Mouse (Mus musculus): ENCODE measurements at regions not wholly inside any gene's neighbourhood (a gene's known extent, or its start where the extent isn't known, plus 50 kb on each side); places are given as distances from the start of the nearest gene placed in this dataset.
A peak's percentile ranks its signal among the peaks of the same experiment; 100 is the strongest.

GRCm38 (mm10) chr16:18683556-18683955 lies 53.8 kb upstream of the Sept5 start:
- WGBS = 54% methylated on average over 6 of the region's 6 CpGs
- peaks cover 37% of the 10 kb centered on the region for H3K4me1 ChIP-seq
- DNase-seq (ENCODE audit: low spot score) = no peak
- no peak overlapping the region for H3K4me3 ChIP-seq
- H3K36me3 ChIP-seq = no peaks in the 10 kb centered on the region
- peak overlapping the region; percentile 23; the same call in 1 of the 2 replicates for H3K27ac ChIP-seq (replicated peaks)
- H3K9me3 ChIP-seq (replicated peaks) = no peaks in the 10 kb centered on the region
- no peaks in the 10 kb centered on the region for H3K27me3 ChIP-seq (ENCODE audit: low read depth, poor library complexity, severe bottlenecking)

- Histone ChIP-seq H3K27ac (replicated peaks) (peak overlapping the region; percentile 84), H3K27me3 (ENCODE audit: low read depth, poor library complexity, severe bottlenecking) (no peaks in the 10 kb centered on the region), H3K36me3 (no peaks in the 10 kb centered on the region), H3K9me3 (replicated peaks) (no peaks in the 10 kb centered on the region), H3K4me1 (peaks cover 37% of the 10 kb centered on the region), H3K4me3 (peak overlapping the region; percentile 28)
- WGBS = 5% methylated on average over 6 of the region's 6 CpGs
- DNase-seq (ENCODE audit: low spot score) = peak; percentile 61
These were observed 56.4 kb upstream of the Sept5 start for GRCm38 (mm10) chr16:18686044-18686761.

GRCm38 (mm10) chr16:18686916-18687315 lies 57.2 kb upstream of the Sept5 start:
- peak; percentile 93 for DNase-seq (ENCODE audit: low spot score)
- peaks cover 37% of the 10 kb centered on the region for H3K4me1 ChIP-seq
- no peaks in the 10 kb centered on the region for H3K9me3 ChIP-seq (replicated peaks)
- no peaks in the 10 kb centered on the region for H3K27me3 ChIP-seq (ENCODE audit: low read depth, poor library complexity, severe bottlenecking)
- WGBS = 0% methylated on average over 17 of the region's 17 CpGs
- H3K36me3 ChIP-seq = no peaks in the 10 kb centered on the region
- peak overlapping the region; percentile 84 for H3K27ac ChIP-seq (replicated peaks)
- H3K4me3 ChIP-seq = peak overlapping the region; percentile 41

- 5% methylated on average over 8 of the region's 8 CpGs for WGBS
- Histone ChIP-seq H3K9me3 (replicated peaks) (no peaks in the 10 kb centered on the region), H3K27ac (replicated peaks) (peak overlapping the region; percentile 84), H3K36me3 (no peaks in the 10 kb centered on the region), H3K27me3 (ENCODE audit: low read depth, poor library complexity, severe bottlenecking) (no peaks in the 10 kb centered on the region), H3K4me1 (peaks cover 37% of the 10 kb centered on the region), H3K4me3 (peak overlapping the region; percentile 41)
- peak; percentile 80 for DNase-seq (ENCODE audit: low spot score)
These were observed 57.6 kb upstream of the Sept5 start for GRCm38 (mm10) chr16:18687367-18687766.

GRCm38 (mm10) chr16:18695596-18695995 lies 65.8 kb upstream of the Sept5 start:
- Histone ChIP-seq H3K4me1 (peaks cover 5% of the 10 kb centered on the region), H3K9me3 (replicated peaks) (no peaks in the 10 kb centered on the region), H3K27ac (replicated peaks) (no peak overlapping the region), H3K4me3 (no peak overlapping the region), H3K36me3 (no peaks in the 10 kb centered on the region), H3K27me3 (ENCODE audit: low read depth, poor library complexity, severe bottlenecking) (0 out of 2 replicates have a peak, but pooled peaks cover 3% of the 10 kb centered on the region)
- 77% methylated on average over 5 of the region's 5 CpGs for WGBS
- no peak for DNase-seq (ENCODE audit: low spot score)

GRCm38 (mm10) chr16:18696074-18696819 lies 66.5 kb upstream of the Sept5 start:
- H3K36me3 ChIP-seq = no peaks in the 10 kb centered on the region
- WGBS = 12% methylated on average over 20 of the region's 20 CpGs
- H3K4me3 ChIP-seq = 0 out of 2 replicates have a peak overlapping the region, but pooled peaks have one; percentile 1
- H3K4me1 ChIP-seq = peaks cover 5% of the 10 kb centered on the region
- H3K9me3 ChIP-seq (replicated peaks) = no peaks in the 10 kb centered on the region
- H3K27ac ChIP-seq (replicated peaks) = no peak overlapping the region
- H3K27me3 ChIP-seq (ENCODE audit: low read depth, poor library complexity, severe bottlenecking) = 0 out of 2 replicates have a peak, but pooled peaks cover 3% of the 10 kb centered on the region
- DNase-seq (ENCODE audit: low spot score) = peak; percentile 89

GRCm38 (mm10) chr16:18696820-18697168 lies 67.0 kb upstream of the Sept5 start:
- 0 out of 2 replicates have a peak, but pooled peaks cover 3% of the 10 kb centered on the region for H3K27me3 ChIP-seq (ENCODE audit: low read depth, poor library complexity, severe bottlenecking)
- whole genome bisulfite sequencing = 67% methylated on average over 5 of the region's 5 CpGs
- no peak overlapping the region for H3K4me3 ChIP-seq
- H3K9me3 ChIP-seq (replicated peaks) = no peaks in the 10 kb centered on the region
- no peaks in the 10 kb centered on the region for H3K36me3 ChIP-seq
- DNase-seq (ENCODE audit: low spot score) = no peak
- H3K27ac ChIP-seq (replicated peaks) = no peak overlapping the region
- peaks cover 5% of the 10 kb centered on the region for H3K4me1 ChIP-seq

GRCm38 (mm10) chr16:18704126-18704525 lies 72.5 kb upstream of the Cldn5 start:
- no peak overlapping the region for H3K27ac ChIP-seq (replicated peaks)
- 77% methylated on average over 9 of the region's 9 CpGs for WGBS
- peaks cover 14% of the 10 kb centered on the region for H3K4me1 ChIP-seq
- no peaks in the 10 kb centered on the region for H3K36me3 ChIP-seq
- DNase-seq (ENCODE audit: low spot score) = no peak
- no peaks in the 10 kb centered on the region for H3K9me3 ChIP-seq (replicated peaks)
- no peak overlapping the region for H3K4me3 ChIP-seq
- 0 out of 2 replicates have a peak, but pooled peaks cover 5% of the 10 kb centered on the region for H3K27me3 ChIP-seq (ENCODE audit: low read depth, poor library complexity, severe bottlenecking)

GRCm38 (mm10) chr16:18705028-18705648 lies 71.5 kb upstream of the Cldn5 start:
- Histone ChIP-seq H3K36me3 (no peaks in the 10 kb centered on the region), H3K4me1 (peaks cover 14% of the 10 kb centered on the region), H3K27ac (replicated peaks) (no peak overlapping the region), H3K9me3 (replicated peaks) (no peaks in the 10 kb centered on the region), H3K27me3 (ENCODE audit: low read depth, poor library complexity, severe bottlenecking) (0 out of 2 replicates have a peak, but pooled peaks cover 5% of the 10 kb centered on the region), H3K4me3 (no peak overlapping the region)
- DNase-seq (ENCODE audit: low spot score) = no peak
- 87% methylated on average over 9 of the region's 9 CpGs for WGBS

GRCm38 (mm10) chr16:18711637-18712125 lies 65.0 kb upstream of the Cldn5 start:
- no peak for DNase-seq (ENCODE audit: low spot score)
- Histone ChIP-seq H3K27me3 (ENCODE audit: low read depth, poor library complexity, severe bottlenecking) (no peaks in the 10 kb centered on the region), H3K4me1 (peaks cover 5% of the 10 kb centered on the region), H3K27ac (replicated peaks) (no peak overlapping the region), H3K36me3 (no peaks in the 10 kb centered on the region), H3K4me3 (no peak overlapping the region), H3K9me3 (replicated peaks) (no peaks in the 10 kb centered on the region)
- WGBS = 80% methylated on average over 1 of the region's 1 CpGs

GRCm38 (mm10) chr16:18713017-18713416 lies 63.6 kb upstream of the Cldn5 start:
- DNase-seq (ENCODE audit: low spot score) = no peak
- Histone ChIP-seq H3K27ac (replicated peaks) (no peak overlapping the region), H3K36me3 (no peaks in the 10 kb centered on the region), H3K9me3 (replicated peaks) (no peaks in the 10 kb centered on the region), H3K27me3 (ENCODE audit: low read depth, poor library complexity, severe bottlenecking) (no peaks in the 10 kb centered on the region), H3K4me3 (no peak overlapping the region), H3K4me1 (no peaks in the 10 kb centered on the region)
- WGBS = 81% methylated on average over 5 of the region's 5 CpGs

- no peak for DNase-seq (ENCODE audit: low spot score)
- no peaks in the 10 kb centered on the region for H3K36me3 ChIP-seq
- H3K4me3 ChIP-seq = no peak overlapping the region
- 79% methylated on average over 3 of the region's 3 CpGs for WGBS
- no peaks in the 10 kb centered on the region for H3K27me3 ChIP-seq (ENCODE audit: low read depth, poor library complexity, severe bottlenecking)
- no peaks in the 10 kb centered on the region for H3K4me1 ChIP-seq
- H3K27ac ChIP-seq (replicated peaks) = no peak overlapping the region
- no peaks in the 10 kb centered on the region for H3K9me3 ChIP-seq (replicated peaks)
These were observed 61.3 kb upstream of the Cldn5 start for GRCm38 (mm10) chr16:18715381-18715780.

Measured in midbrain, embryonic 10.5 days (tissue).